Mouse (Mus musculus): ENCODE data around the gene Pnliprp1. TPM values are rescaled to one million over a fixed set of nuclear protein-coding genes. Genes with fewer than 3 reads are reported as not detected.

Pnliprp1 gene
- total RNA-seq, 2 experiments from 2014 or later = not detected

DNA sequence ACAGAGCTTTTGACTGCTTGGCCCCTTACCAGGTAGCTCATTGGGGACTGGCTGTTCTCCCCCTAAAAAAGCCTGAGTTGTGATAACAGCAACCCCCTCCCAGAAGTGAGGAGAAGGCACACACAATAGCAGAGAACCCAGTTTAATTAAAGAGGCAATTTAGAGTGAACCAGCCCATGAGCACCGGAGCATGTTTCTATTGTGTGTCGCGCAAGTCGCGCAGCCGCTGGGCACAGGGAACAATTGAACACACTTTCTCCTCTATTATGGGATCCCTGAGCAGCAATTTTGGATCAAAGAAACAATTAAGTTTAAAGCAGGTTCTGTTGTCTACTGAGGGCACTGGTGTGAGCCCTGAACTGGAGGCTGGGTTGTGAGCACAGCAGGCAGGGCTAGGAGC lies 38.6 kb downstream of the Pnliprp1 start:
- no peak for DNase-seq (ENCODE audit: low spot score in 2 of 2)

DNA sequence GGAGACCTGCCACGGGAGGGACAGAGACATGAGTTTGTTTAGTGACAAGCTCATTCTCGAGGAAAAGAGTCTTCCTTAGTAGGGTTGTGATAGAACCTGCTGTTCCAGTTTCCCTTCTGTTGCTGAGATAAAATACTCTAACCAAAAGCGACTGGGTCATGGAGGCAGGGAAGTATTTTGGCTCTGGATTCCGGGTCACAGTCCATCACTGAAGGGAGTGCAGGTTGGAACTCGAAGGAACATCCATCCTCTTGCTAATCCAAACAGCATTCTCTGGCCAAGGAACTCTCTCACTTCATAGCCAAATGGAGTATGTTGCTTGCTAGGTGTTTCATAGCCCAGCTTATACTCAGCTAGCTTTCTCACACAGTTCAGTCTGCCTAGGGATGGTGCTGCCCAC lies 47.8 kb downstream of the Pnliprp1 start:
- no peak for DNase-seq (ENCODE audit: low spot score in 2 of 2)

DNA sequence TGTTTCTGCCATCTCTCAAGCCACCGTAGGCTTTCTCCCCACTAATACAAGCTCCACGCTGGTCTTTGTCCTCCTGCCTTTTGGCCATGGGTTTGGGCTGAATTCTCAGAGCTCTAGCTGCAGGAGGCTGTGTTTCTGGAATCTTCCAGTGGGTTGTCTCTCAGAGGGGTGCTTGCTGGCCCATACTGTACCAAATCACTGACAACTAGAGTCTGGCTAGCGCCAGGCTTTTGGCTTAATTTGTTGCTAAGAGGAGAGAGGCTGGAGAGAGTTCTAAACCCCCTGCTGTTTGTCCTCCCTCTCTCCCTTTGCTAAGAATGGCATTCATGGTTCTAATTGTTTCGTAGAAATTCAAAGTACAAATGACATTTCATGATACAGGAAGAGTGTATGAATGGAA lies 52.9 kb downstream of the Pnliprp1 start:
- no peak for DNase-seq (ENCODE audit: low spot score in 2 of 2)

DNA sequence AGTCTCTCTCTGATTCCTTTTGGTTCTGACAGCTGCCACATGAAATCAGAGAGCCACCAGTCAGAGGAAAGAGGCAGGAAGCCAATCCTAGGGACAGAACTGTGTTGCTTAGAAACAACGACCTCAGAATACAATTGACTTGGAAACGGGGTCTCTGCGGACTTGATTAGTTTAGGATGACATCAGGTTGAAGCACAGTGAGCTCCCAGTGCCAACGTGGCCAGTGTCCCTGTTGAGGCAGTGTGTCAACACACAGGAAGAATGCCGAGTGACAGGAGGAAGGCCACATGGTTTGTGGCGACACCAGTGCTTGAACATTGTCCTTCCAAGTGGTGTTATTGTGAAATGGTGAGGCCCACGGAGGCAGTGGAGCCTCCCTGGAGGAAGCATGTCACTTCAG lies 55.3 kb downstream of the Pnliprp1 start:
- peak in 1 of 2 experiments; percentile 7 for DNase-seq (ENCODE audit: low spot score in 2 of 2)

DNA sequence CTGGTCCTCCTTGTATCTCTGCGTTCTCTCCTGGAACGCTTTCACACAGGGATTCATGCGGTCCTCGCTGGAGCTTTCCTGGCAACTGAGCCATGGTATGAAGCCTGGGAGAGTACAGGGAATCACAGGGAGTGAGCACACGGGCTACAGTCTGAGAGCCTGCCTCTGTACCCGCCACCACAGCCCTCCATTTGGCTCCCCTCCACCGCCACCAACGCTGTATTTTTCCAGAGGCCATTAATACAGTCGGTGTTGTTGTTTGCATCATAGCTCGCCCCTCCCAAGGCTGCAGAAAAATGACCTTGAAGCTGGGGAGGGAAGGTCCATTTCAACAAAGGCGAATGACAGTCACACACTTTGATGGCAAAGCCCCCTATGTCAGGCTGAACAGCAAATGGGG lies 60.5 kb downstream of the Pnliprp1 start:
- DNase-seq (ENCODE audit: low spot score in 2 of 2) = no peak

Other genes starting within 250 kb of the Pnliprp1 start
- not detected for gene Ccdc172, start 216.9 kb upstream of the Pnliprp1 start, total RNA-seq (2021)
- gene Pnlip, start 76.4 kb upstream of the Pnliprp1 start, total RNA-seq (2021) = not detected
- not detected for gene Pnliprp2, start 30.8 kb downstream of the Pnliprp1 start, total RNA-seq (2021)
- not detected for gene 1700019N19Rik, start 65.6 kb downstream of the Pnliprp1 start, total RNA-seq (2021)
- under 1 TPM; 0.30 to 0.42 TPM for gene Eno4, start 214.5 kb downstream of the Pnliprp1 start, total RNA-seq (2021)
- 100 to 1,000 TPM in 1 of 2 experiments, 10 to 100 TPM in 1; 60.3 to 148 TPM for gene Hspa12a, start 214.8 kb downstream of the Pnliprp1 start, total RNA-seq (2021)

Measured in adrenal gland, adult 18-20 months (tissue).